Mouse (Mus musculus) embryo, embryonic 9.5 days (tissue): ENCODE measurements around the gene C1qtnf6.

Experiments used
- DNase-seq: peaks from one replicate; pipeline ENCODE4 v3.0.0-alpha.2; 2017; ENCODE audit errors: extremely low spot score

The C1qtnf6 gene

GRCm38 (mm10) chr15:78530671-78531450 lies at the start of gene C1qtnf6:
TSS of gene C1qtnf6 (minus strand) at chr15:78531416.
- no peak for DNase-seq

- DNase-seq: no peak
Measured at GRCm38 (mm10) chr15:78576284-78576810, 45.1 kb upstream of the C1qtnf6 start.

- no peak for DNase-seq
Measured at GRCm38 (mm10) chr15:78572658-78573397, 41.6 kb upstream of the C1qtnf6 start, which contains the start of gene Rac2. TSS of gene Rac2 (minus strand) at chr15:78572783.

GRCm38 (mm10) chr15:78572270-78572600 lies 41.0 kb upstream of the C1qtnf6 start:
- no peak for DNase-seq

GRCm38 (mm10) chr15:78571554-78572269 lies 40.5 kb upstream of the C1qtnf6 start:
- no peak for DNase-seq

GRCm38 (mm10) chr15:78570170-78570569 lies 39.0 kb upstream of the C1qtnf6 start:
- no peak for DNase-seq

- DNase-seq: no peak
Measured at GRCm38 (mm10) chr15:78567608-78568120, 36.4 kb upstream of the C1qtnf6 start.

- DNase-seq: no peak
Measured at GRCm38 (mm10) chr15:78564764-78565435, 33.7 kb upstream of the C1qtnf6 start.

GRCm38 (mm10) chr15:78563937-78564336 lies 32.7 kb upstream of the C1qtnf6 start:
- no peak for DNase-seq

GRCm38 (mm10) chr15:78563344-78563743 lies 32.1 kb upstream of the C1qtnf6 start:
- no peak for DNase-seq

- DNase-seq: no peak
Measured at GRCm38 (mm10) chr15:78559141-78559979, 28.1 kb upstream of the C1qtnf6 start.

GRCm38 (mm10) chr15:78557693-78558535 lies 26.7 kb upstream of the C1qtnf6 start:
- DNase-seq: no peak

- DNase-seq: no peak
Measured at GRCm38 (mm10) chr15:78554545-78555313, 23.5 kb upstream of the C1qtnf6 start.

- DNase-seq: no peak
Measured at GRCm38 (mm10) chr15:78549189-78549734, 18.0 kb upstream of the C1qtnf6 start.

GRCm38 (mm10) chr15:78548711-78549110 lies 17.5 kb upstream of the C1qtnf6 start:
- DNase-seq: no peak

- no peak for DNase-seq
Measured at GRCm38 (mm10) chr15:78548336-78548665, 17.1 kb upstream of the C1qtnf6 start.

- no peak for DNase-seq
Measured at GRCm38 (mm10) chr15:78547415-78548335, 16.5 kb upstream of the C1qtnf6 start.

- no peak for DNase-seq
Measured at GRCm38 (mm10) chr15:78546060-78546459, 14.8 kb upstream of the C1qtnf6 start.
